In genomic region chr13:17581684-17582083, GRCm38 (mm10) we compare ENCODE assay signal across 8 mouse cellular contexts.
A peak's percentile ranks its signal among the peaks of the same experiment; 100 is the strongest.
DNase-seq lines count a peak whose midpoint lies in the region; ATAC-seq and TF ChIP-seq lines count a peak whose summit lies in the region.

No protein-coding gene starts in this region.

- H3K4me3 ChIP-seq in hindbrain, embryonic 13.5 days = no peak overlapping the region
- H3K4me3 ChIP-seq in hindbrain, embryonic 12.5 days = no peak overlapping the region
- no peak overlapping the region for H3K4me3 ChIP-seq in hindbrain, postnatal 0 days (ENCODE audit: low read length)

- 0 out of 2 replicates have a peak, but pooled peaks have one; percentile 52 for ATAC-seq in hindbrain, embryonic 13.5 days (ENCODE audit: low FRiP score)
- no peak for ATAC-seq in hindbrain, embryonic 12.5 days (ENCODE audit: low FRiP score)
- ATAC-seq in hindbrain, postnatal 0 days = peak; percentile 61; the same call in 1 of the 2 replicates

- 11% methylated on average over 2 of the region's 2 CpGs for WGBS in hindbrain, embryonic 13.5 days
- WGBS in hindbrain, embryonic 12.5 days = 11% methylated on average over 2 of the region's 2 CpGs
- WGBS in hindbrain, postnatal 0 days = 17% methylated on average over 2 of the region's 2 CpGs

- no peaks in the 10 kb centered on the region for H3K36me3 ChIP-seq in hindbrain, embryonic 13.5 days
- no peaks in the 10 kb centered on the region for H3K36me3 ChIP-seq in hindbrain, embryonic 12.5 days
- H3K36me3 ChIP-seq in hindbrain, postnatal 0 days (ENCODE audit: insufficient read depth, low read length) = no peaks in the 10 kb centered on the region

- DNase-seq in thymus, postnatal 0 days (ENCODE audit: low spot score) = peak; percentile 13
- DNase-seq in thymus, postnatal 10 days (ENCODE audit: low spot score in 2 of 2) = no peak
- peak; percentile 72 for DNase-seq in hindbrain, postnatal 0 days (ENCODE audit: low spot score)
- DNase-seq in right cerebral cortex, postnatal 25 days = peak; percentile 10
- no peak for DNase-seq in adrenal gland, adult 2 months
- DNase-seq in natural killer cell, adult 2 months (ENCODE audit: low spot score in 2 of 2) = no peak

- no peak overlapping the region for H3K9ac ChIP-seq in hindbrain, embryonic 13.5 days
- no peak overlapping the region for H3K9ac ChIP-seq in hindbrain, embryonic 12.5 days
- no peak overlapping the region for H3K9ac ChIP-seq in hindbrain, postnatal 0 days (replicated peaks; ENCODE audit: low read length)

- no peaks in the 10 kb centered on the region for H3K4me1 ChIP-seq in hindbrain, embryonic 13.5 days (replicated peaks)
- H3K4me1 ChIP-seq in hindbrain, embryonic 12.5 days = no peaks in the 10 kb centered on the region
- H3K4me1 ChIP-seq in hindbrain, postnatal 0 days (ENCODE audit: insufficient read depth, low read length) = no peaks in the 10 kb centered on the region

- H3K27ac ChIP-seq in hindbrain, embryonic 13.5 days = no peak overlapping the region
- H3K27ac ChIP-seq in hindbrain, embryonic 12.5 days = no peak overlapping the region
- no peak overlapping the region for H3K27ac ChIP-seq in hindbrain, postnatal 0 days

- no peaks in the 10 kb centered on the region for H3K27me3 ChIP-seq in hindbrain, embryonic 13.5 days
- H3K27me3 ChIP-seq in hindbrain, embryonic 12.5 days = no peaks in the 10 kb centered on the region
- H3K27me3 ChIP-seq in hindbrain, postnatal 0 days (ENCODE audit: insufficient read depth, low read length) = no peaks in the 10 kb centered on the region

- no peaks in the 10 kb centered on the region for H3K9me3 ChIP-seq in hindbrain, embryonic 13.5 days
- no peaks in the 10 kb centered on the region for H3K9me3 ChIP-seq in hindbrain, embryonic 12.5 days (replicated peaks)
- no peaks in the 10 kb centered on the region for H3K9me3 ChIP-seq in hindbrain, postnatal 0 days (ENCODE audit: low read length)

- peak; percentile 66 for TF ChIP-seq CTCF in hindbrain, postnatal 0 days (IDR thresholded peaks at IDR 0.05; ENCODE audit: low read depth)

- no peak overlapping the region for H3K4me2 ChIP-seq in hindbrain, embryonic 13.5 days
- no peak overlapping the region for H3K4me2 ChIP-seq in hindbrain, embryonic 12.5 days (replicated peaks)
- no peak overlapping the region for H3K4me2 ChIP-seq in hindbrain, postnatal 0 days (ENCODE audit: low read depth, low read length)

Comparison
In these comparisons a context has a peak if more than half of its experiments do, and no peak if none do; other contexts are left out.
1. DNase-seq: peak in thymus, postnatal 0 days (single experiment), hindbrain, postnatal 0 days (single experiment) and right cerebral cortex, postnatal 25 days (single experiment); none in thymus, postnatal 10 days (0 of 2), adrenal gland, adult 2 months (single experiment) and natural killer cell, adult 2 months (0 of 2).